Mouse (Mus musculus) heart, embryonic 12.5 days (tissue): ENCODE results near the gene Slc24a3. TPM values are rescaled to one million over a fixed set of nuclear protein-coding genes. Genes with fewer than 3 reads are reported as not detected.

Source experiments
- ATAC-seq: fragments of 200-750 bp; cut with Nextera tagmentation; 2 replicates; pipeline ENCODE4 v1.8.0; 2017; ENCODE audit warnings: moderate TSS enrichment, moderate library complexity; ENCODE audit not compliant: insufficient number of reproducible peaks, low FRiP score
- H3K27ac ChIP-seq: fragments of 300-500 bp; sonication (generic); 2 replicates; pipeline ENCODE4 v1.5.1; 2016; ENCODE audit warnings: mild to moderate bottlenecking, moderate library complexity; ENCODE audit not compliant: poor library complexity, severe bottlenecking
- H3K27me3 ChIP-seq: fragments of 300-500 bp; sonication (generic); replicated peaks from 2 replicates; pipeline ENCODE4 v1.6.1; 2016; ENCODE audit warnings: mild to moderate bottlenecking, moderate library complexity
- H3K36me3 ChIP-seq: fragments of 300-500 bp; sonication (generic); 2 replicates; pipeline ENCODE4 v1.6.1; 2016; ENCODE audit warnings: mild to moderate bottlenecking, moderate library complexity
- H3K4me1 ChIP-seq: fragments of 300-500 bp; sonication (generic); replicated peaks from 2 replicates; pipeline ENCODE4 v1.6.1; 2016; ENCODE audit warnings: mild to moderate bottlenecking
- H3K4me2 ChIP-seq: fragments of 300-500 bp; sonication (generic); 2 replicates; pipeline ENCODE4 v1.6.1; 2016; ENCODE audit warnings: mild to moderate bottlenecking, moderate library complexity
- H3K4me3 ChIP-seq: fragments of 300-500 bp; sonication (generic); 2 replicates; pipeline ENCODE4 v1.5.1; 2016; ENCODE audit warnings: mild to moderate bottlenecking
- H3K9ac ChIP-seq: fragments of 300-500 bp; sonication (generic); 2 replicates; pipeline ENCODE4 v1.6.1; 2016; ENCODE audit warnings: mild to moderate bottlenecking, moderate library complexity
- H3K9me3 ChIP-seq: fragments of 300-500 bp; sonication (generic); replicated peaks from 2 replicates; pipeline ENCODE4 v1.6.1; 2016; ENCODE audit warnings: mild to moderate bottlenecking, moderate library complexity
- WGBS: fragments of 180-500 bp; shearing (Covaris S2); methylation state at CpG from one replicate; pipeline ENCODE4 v1.1.7; 2016; 5-methylcytosine and 5-hydroxymethylcytosine counted together
- polyA plus RNA-seq: library from polyadenylated mRNA; unstranded; fragments of >200 nt; fragmentation: Nextera tagmentation; extraction: Ambion mirVana; gene quantifications from 2 replicates; pipeline ENCODE4 v1.2.1, GENCODE M21; 2016

Slc24a3 gene
- polyA plus RNA-seq, 1 experiment from 2014 or later = 2.9 TPM

DNA sequence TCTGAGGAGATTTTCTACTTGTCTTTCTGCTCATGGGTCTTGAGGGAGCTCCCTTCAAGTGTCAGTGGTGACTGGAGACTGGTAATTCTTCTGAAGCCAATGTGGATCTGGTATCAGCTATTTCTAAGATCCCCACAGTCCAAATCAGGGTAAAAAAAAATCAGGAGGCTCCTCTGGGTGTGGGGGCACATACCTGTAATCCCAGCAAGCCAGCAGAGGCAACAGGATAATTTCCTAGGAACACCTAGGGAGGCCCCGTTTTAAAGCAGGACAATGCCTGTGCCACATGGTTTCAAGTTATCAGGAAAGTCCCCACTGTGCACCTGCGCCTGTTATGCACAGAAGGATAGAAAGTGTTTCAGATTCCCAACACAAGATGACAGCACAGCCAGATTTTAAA, 234.4 kb downstream of the Slc24a3 start:
- no peak for ATAC-seq
- H3K27me3 ChIP-seq = no peaks in the 10 kb centered on the region
- 72% methylated on average over 2 of the region's 2 CpGs for WGBS
- no peak overlapping the region for H3K9ac ChIP-seq
- no peak overlapping the region for H3K4me2 ChIP-seq
- H3K36me3 ChIP-seq = no peaks in the 10 kb centered on the region
- peaks cover 30% of the 10 kb centered on the region for H3K4me1 ChIP-seq
- H3K4me3 ChIP-seq = no peak overlapping the region
- H3K27ac ChIP-seq = no peak overlapping the region
- H3K9me3 ChIP-seq = no peaks in the 10 kb centered on the region

- Histone ChIP-seq H3K9me3 (no peaks in the 10 kb centered on the region), H3K27me3 (no peaks in the 10 kb centered on the region), H3K4me3 (no peak overlapping the region), H3K36me3 (no peaks in the 10 kb centered on the region), H3K4me1 (peaks cover 19% of the 10 kb centered on the region), H3K27ac (no peak overlapping the region), H3K9ac (no peak overlapping the region), H3K4me2 (0 out of 2 replicates have a peak overlapping the region, but pooled peaks have one; percentile 4)
- ATAC-seq = no peak
- 48% methylated on average over 11 of the region's 11 CpGs for WGBS
Measured at GRCm38 (mm10) chr2:145404818-145405531, 237.4 kb downstream of the Slc24a3 start.

DNA sequence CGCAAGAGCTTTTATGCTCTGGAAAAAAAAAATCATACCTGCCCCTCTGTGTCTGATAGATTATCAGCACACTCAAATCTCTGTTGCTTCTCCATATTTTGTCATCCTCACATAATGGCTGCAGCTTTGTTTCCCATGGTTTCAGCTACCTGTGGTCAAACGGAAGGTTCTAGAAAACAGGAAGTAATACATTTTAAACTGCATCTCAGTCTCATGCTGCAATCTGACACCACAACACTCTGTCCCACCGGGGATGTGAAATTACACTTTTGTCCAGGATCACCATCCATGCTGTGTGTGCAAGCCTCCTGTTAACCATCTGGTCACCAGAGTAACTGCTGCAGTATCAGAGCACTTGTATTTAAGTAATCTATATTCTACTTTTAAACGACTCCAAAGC, 238.2 kb downstream of the Slc24a3 start:
- Histone ChIP-seq H3K36me3 (no peaks in the 10 kb centered on the region), H3K9me3 (no peaks in the 10 kb centered on the region), H3K4me2 (no peak overlapping the region), H3K4me3 (no peak overlapping the region), H3K9ac (no peak overlapping the region), H3K27me3 (no peaks in the 10 kb centered on the region), H3K4me1 (peaks cover 19% of the 10 kb centered on the region), H3K27ac (no peak overlapping the region)
- WGBS = 55% methylated on average over 4 of the region's 4 CpGs
- no peak for ATAC-seq

DNA sequence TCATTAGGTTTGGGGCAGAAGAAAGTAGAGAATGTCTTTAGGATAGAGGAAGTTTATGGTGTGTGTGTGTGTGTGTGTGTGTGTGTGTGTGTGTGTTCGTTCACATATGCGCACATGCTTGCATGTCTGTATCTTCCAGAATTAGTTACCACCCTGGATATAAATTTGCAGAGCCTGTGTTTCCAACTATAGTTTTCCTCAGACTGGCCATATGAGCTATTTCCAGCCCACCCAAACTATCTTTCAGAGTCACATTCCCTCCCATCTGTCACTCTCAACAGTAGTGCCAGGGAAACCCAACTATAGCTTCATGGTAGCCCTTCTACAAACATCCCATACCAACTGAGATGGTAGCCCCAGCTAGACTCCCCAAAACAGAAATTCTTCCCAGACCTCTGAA, 250.2 kb downstream of the Slc24a3 start:
- no peaks in the 10 kb centered on the region for H3K27me3 ChIP-seq
- H3K9me3 ChIP-seq = no peaks in the 10 kb centered on the region
- WGBS = 65% methylated on average over 2 of the region's 2 CpGs
- ATAC-seq = no peak
- H3K4me1 ChIP-seq = peaks cover 12% of the 10 kb centered on the region; the same call in 1 of the 2 replicates
- no peak overlapping the region for H3K9ac ChIP-seq
- no peak overlapping the region for H3K4me2 ChIP-seq
- no peak overlapping the region for H3K4me3 ChIP-seq
- H3K27ac ChIP-seq = no peak overlapping the region
- H3K36me3 ChIP-seq = no peaks in the 10 kb centered on the region

- WGBS = 30% methylated on average over 2 of the region's 2 CpGs
- 0 out of 2 replicates have a peak, but pooled peaks cover 4% of the 10 kb centered on the region for H3K9me3 ChIP-seq
- H3K27me3 ChIP-seq = no peaks in the 10 kb centered on the region
- no peaks in the 10 kb centered on the region for H3K36me3 ChIP-seq
- H3K27ac ChIP-seq = peak overlapping the region; percentile 27; the same call in 1 of the 2 replicates
- H3K4me3 ChIP-seq = no peak overlapping the region
- no peak overlapping the region for H3K9ac ChIP-seq
- ATAC-seq = peak; percentile 53; the same call in 1 of the 2 replicates
- H3K4me1 ChIP-seq = peaks cover 12% of the 10 kb centered on the region; the same call in 1 of the 2 replicates
- H3K4me2 ChIP-seq = no peak overlapping the region
Measured at GRCm38 (mm10) chr2:145419078-145419477, 251.5 kb downstream of the Slc24a3 start.

- H3K36me3 ChIP-seq = no peaks in the 10 kb centered on the region
- peaks cover 12% of the 10 kb centered on the region; the same call in 1 of the 2 replicates for H3K4me1 ChIP-seq
- no peaks in the 10 kb centered on the region for H3K27me3 ChIP-seq
- H3K4me3 ChIP-seq = no peak overlapping the region
- no peak for ATAC-seq
- H3K4me2 ChIP-seq = no peak overlapping the region
- no peak overlapping the region for H3K9ac ChIP-seq
- WGBS = 76% methylated on average over 5 of the region's 5 CpGs
- H3K27ac ChIP-seq = no peak overlapping the region
- 0 out of 2 replicates have a peak, but pooled peaks cover 6% of the 10 kb centered on the region for H3K9me3 ChIP-seq
Measured at GRCm38 (mm10) chr2:145420967-145421888, 253.7 kb downstream of the Slc24a3 start.

- H3K27me3 ChIP-seq = no peaks in the 10 kb centered on the region
- 70% methylated on average over 3 of the region's 3 CpGs for WGBS
- no peak overlapping the region for H3K4me3 ChIP-seq
- H3K9ac ChIP-seq = no peak overlapping the region
- 0 out of 2 replicates have a peak, but pooled peaks cover 6% of the 10 kb centered on the region for H3K9me3 ChIP-seq
- no peak overlapping the region for H3K4me2 ChIP-seq
- H3K36me3 ChIP-seq = no peaks in the 10 kb centered on the region
- no peak for ATAC-seq
- no peak overlapping the region for H3K27ac ChIP-seq
- peaks cover 12% of the 10 kb centered on the region; the same call in 1 of the 2 replicates for H3K4me1 ChIP-seq
Measured at GRCm38 (mm10) chr2:145421889-145422212, 254.3 kb downstream of the Slc24a3 start.

DNA sequence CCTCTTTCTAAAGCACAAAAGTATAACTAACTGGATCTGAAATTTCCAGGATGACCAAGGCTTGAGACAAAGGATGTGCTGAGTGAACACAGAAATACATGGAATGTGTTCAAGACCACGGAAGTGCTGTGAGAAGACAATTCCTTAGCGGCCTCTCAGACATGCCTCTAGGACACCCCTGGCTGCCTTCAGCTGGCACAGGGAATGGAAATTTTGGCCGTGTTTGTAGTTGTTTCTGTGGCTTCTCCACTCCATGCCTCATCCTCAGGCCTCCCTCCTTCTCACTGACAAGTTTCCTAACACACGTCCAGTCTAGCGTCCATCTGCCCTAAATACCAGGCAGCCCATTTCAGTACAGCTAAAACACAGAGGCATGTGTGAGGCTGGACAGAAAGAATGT, 262.4 kb downstream of the Slc24a3 start:
- WGBS = 83% methylated on average over 5 of the region's 5 CpGs

GRCm38 (mm10) chr2:145434068-145434467, 266.5 kb downstream of the Slc24a3 start:
- no peak overlapping the region for H3K4me2 ChIP-seq
- no peaks in the 10 kb centered on the region for H3K9me3 ChIP-seq
- H3K36me3 ChIP-seq = no peaks in the 10 kb centered on the region
- H3K4me1 ChIP-seq = no peaks in the 10 kb centered on the region
- 87% methylated on average over 1 of the region's 1 CpGs for WGBS
- ATAC-seq = no peak
- no peak overlapping the region for H3K9ac ChIP-seq
- no peaks in the 10 kb centered on the region for H3K27me3 ChIP-seq
- H3K27ac ChIP-seq = no peak overlapping the region
- no peak overlapping the region for H3K4me3 ChIP-seq

More for the DNA sequence above, 262.4 kb downstream of the Slc24a3 start:
- H3K4me2 ChIP-seq = no peak overlapping the region
- no peak overlapping the region for H3K27ac ChIP-seq
- no peaks in the 10 kb centered on the region for H3K9me3 ChIP-seq
- H3K9ac ChIP-seq = no peak overlapping the region
- H3K4me1 ChIP-seq = no peaks in the 10 kb centered on the region
- H3K4me3 ChIP-seq = no peak overlapping the region
- no peak for ATAC-seq
- H3K36me3 ChIP-seq = no peaks in the 10 kb centered on the region
- no peaks in the 10 kb centered on the region for H3K27me3 ChIP-seq

DNA sequence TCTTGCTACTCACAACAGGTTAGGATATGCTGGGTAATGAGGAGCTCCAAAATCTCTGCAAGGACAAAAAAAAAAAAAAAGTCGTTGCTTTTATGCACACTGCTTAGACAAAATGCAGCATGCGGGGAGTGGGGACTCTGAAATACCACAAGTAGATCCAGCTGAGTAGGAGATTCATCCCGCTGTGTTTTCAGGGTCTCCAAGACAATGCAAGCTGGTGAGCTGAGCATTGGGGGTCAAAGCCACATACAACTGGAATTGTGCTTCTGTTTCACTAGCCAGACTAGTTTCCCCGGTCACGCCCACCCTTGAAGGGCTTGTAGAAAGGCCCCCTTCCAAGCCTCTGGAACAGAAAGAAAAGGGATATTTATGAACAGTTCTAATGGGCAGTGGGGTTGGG, 270.8 kb downstream of the Slc24a3 start:
- Histone ChIP-seq H3K27ac (no peak overlapping the region), H3K4me2 (no peak overlapping the region), H3K9ac (no peak overlapping the region), H3K36me3 (no peaks in the 10 kb centered on the region), H3K4me3 (no peak overlapping the region), H3K4me1 (no peaks in the 10 kb centered on the region), H3K27me3 (no peaks in the 10 kb centered on the region), H3K9me3 (no peaks in the 10 kb centered on the region)
- WGBS = 70% methylated on average over 5 of the region's 5 CpGs
- no peak for ATAC-seq

DNA sequence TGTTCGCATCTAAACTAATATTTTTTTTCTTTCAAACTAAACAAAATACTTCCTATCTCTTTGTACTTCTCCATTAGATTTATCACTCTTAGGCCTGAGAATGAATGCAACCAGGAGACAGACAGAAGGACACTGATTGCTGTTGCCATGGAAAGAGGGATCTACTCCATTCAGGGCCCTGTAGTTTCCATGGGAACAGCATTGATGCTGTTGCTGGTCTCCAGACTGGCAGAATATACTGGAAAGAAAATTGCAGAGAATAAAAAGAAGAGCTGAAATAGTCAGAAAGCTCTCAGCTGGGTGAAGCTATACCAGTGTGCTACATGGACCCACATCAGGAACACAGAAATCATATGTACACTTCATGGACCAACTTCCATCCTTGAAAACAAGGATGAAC, 272.2 kb downstream of the Slc24a3 start:
- no peaks in the 10 kb centered on the region for H3K27me3 ChIP-seq
- ATAC-seq = no peak
- H3K9me3 ChIP-seq = no peaks in the 10 kb centered on the region
- no peaks in the 10 kb centered on the region for H3K36me3 ChIP-seq
- H3K4me3 ChIP-seq = no peak overlapping the region
- no peak overlapping the region for H3K9ac ChIP-seq
- no peak overlapping the region for H3K4me2 ChIP-seq
- no peak overlapping the region for H3K27ac ChIP-seq
- 92% methylated on average over 1 of the region's 1 CpGs for WGBS
- H3K4me1 ChIP-seq = no peaks in the 10 kb centered on the region
